Mouse (Mus musculus): ENCODE results near the gene Klhl9.
"Not testable (repeated sequence)": the region's sequence is repeated elsewhere in the genome, so short reads cannot be mapped to it uniquely, and the experiment has no call there.

Gene Klhl9

DNA sequence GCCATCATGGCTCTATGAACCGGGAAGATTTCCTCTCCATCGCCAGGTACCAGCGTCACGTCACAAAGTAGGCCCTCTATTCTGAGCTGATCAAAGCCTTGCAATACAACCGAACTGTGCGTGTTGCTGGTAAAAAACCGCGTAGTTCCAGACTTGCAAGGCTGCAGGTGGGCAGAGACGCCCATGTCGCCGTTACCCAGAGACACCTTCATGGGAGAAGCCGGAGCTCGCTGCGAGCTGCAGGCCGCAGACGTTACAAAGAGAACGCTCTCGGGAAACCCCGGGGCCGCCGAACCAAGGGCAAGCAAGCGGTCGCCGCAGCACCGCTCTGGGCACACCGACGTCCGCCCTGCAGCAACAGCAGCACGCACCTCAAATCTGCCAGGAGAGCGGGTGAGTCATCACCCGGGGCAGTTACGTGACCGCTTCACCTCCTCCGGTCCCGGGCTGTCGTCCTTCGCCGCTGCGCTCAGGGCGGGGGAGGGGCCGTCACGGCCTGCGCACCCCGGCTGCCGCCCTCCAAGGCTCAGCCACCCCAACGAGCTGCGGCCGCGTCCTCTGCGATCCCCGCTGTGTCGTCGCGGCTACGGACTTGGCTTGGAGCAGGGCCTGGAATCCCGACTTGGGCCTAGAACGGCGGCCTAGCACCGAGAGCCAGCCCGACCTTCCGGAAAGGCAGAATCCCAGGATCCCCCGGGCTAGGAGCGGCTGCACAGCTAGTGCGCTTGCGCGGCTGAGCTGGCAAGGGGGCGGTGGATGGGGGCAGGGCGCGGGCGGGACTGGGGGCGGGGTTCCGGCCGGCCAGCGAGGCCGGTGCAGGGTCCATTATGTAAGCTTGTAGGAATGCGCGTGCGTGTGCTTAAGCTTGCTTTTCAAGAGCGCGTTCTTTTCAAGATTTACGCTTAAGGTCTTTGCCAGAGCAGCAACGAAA is at the start of gene Klhl9, which contains the start of gene Gm26566:
Gene Klhl9 (minus strand): TSS at position 675 of the 931 bp plus-strand sequence.
Gene Gm26566 (plus strand): TSS at position 15 of the 931 bp plus-strand sequence.
- DNase-seq: peak; percentile 91

DNA sequence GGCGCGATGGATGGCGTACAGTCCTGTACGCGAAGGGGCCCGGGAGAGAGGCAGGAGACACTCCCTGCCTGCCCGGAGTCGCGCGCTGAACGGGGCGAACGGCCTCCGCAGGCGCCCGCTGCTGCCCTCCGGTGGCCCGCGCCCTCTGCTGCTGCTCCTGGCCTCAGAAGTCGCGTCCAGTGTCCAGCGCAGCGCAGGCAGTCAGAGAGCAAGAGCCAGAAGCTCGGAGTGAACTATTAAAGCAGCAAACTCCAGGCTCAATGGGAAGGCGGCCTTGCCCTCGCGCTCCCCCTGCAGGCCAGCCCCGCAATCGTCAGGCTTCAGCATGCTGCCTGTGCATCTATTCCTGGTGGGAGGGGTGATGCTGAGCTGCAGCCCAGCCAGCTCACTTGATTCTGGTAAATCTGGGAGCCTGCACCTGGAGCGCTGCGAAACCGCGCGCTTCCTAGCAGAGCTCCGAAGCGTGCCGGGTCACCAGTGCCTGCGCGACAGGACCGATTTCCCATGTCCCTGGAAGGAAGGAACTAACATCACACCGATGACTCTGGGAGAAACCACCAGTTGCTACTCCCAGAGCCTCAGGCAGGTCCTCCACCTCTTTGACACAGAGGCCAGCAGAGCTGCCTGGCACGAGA is 41.2 kb upstream of the Klhl9 start:
- peak; percentile 74 for DNase-seq

DNA sequence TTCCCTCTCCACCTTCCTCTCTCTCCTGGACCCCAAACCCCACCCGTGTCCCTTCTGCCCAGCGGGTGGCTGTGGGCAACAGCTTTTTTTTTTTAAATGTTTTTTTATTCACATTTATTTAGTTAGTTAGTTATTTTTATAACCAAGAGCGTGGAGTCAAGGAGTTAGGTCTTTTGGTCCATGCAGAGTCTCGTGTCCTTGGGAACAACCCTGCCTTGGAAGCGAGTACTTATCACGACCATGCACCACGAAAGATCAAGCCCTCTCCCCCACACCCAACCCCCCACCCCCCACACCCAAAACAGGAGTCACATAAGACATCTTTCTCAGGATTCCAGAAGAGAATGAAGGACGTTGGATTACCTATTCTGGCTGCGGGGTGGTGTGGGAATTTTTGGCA is 40.1 kb upstream of the Klhl9 start:
- DNase-seq: not testable (repeated sequence)

DNA sequence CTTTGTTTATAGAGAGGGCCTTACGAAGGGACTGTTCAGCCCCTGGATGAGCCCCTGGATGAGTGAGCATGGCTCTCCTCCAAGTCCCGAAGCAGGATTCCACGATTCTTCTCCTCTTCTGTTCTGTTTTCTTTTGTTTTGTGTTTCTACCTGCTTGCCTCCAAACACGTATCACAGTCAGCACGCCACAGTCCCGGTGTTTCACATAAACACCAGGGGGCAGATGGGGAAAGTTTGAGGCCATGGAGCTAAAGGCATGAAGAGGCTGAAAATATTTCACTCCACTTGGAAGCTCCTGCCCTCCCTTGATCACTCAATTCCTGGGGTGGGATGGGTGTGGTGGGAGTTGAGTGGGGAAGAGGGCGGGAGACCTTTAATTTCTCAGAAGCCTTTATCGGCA is 39.5 kb upstream of the Klhl9 start:
- DNase-seq: peak; percentile 44

DNA sequence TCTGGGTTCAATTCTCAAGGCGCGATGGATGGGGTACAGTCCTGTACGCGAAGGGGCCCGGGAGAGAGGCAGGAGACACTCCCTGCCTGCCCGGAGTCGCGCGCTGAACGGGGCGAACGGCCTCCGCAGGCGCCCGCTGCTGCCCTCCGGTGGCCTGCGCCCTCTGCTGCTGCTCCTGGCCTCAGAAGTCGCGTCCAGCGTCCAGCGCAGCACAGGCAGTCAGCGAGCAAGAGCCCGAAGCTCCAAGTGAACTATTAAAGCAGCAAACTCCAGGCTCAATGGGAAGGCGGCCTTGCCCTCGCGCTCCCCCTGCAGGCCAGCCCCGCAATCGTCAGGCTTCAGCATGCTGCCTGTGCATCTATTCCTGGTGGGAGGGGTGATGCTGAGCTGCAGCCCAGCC is 38.2 kb upstream of the Klhl9 start:
- peak; percentile 85 for DNase-seq

DNA sequence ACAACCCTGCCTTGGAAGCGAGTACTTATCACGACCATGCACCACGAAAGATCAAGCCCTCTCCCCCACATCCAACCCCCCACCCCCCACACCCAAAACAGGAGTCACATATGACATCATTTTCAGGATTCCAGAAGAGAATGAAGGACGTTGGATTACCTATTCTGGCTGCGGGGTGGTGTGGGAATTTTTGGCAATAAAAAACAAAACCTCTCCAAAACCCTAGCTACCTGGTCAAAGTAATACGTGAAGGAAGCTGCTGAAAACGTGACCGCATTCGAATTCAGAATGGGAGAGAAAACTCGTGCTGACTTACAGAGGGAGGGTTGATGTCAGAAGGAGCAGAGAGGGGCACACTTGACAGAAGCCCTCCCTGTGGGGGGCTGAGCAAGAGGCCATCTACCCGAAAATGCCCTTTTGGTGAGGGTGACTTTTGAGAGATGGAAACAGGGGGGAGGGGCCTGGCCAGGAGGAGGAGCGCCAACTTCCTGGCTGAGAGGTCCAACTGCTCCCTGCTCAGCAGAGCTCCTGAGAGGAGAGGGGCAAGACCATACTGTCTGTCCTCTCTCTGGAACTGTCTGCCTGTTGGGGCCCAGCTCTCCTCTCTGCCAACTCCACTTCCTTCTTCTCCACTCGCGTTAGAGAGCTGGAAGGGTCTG is 37.5 kb upstream of the Klhl9 start, which contains the start of gene Gm13283:
Gene Gm13283 (plus strand): TSS at position 510 of the 659 bp plus-strand sequence.
- peak; percentile 58 for DNase-seq

DNA sequence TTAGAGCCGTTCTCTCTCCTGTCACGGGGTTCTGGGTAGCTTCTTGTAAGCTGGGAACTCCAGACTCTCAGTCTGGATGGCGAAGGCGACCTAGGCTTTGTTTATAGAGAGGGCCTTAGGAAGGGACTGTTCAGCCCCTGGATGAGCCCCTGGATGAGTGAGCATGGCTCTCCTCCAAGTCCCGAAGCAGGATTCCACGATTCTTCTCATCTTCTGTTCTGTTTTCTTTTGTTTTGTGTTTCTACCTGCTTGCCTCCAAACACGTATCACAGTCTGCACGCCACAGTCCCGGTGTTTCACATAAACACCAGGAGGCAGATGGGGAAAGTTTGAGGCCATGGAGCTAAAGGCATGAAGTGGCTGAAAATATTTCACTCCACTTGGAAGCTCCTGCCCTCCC is 36.5 kb upstream of the Klhl9 start:
- DNase-seq: not testable (repeated sequence)

DNA sequence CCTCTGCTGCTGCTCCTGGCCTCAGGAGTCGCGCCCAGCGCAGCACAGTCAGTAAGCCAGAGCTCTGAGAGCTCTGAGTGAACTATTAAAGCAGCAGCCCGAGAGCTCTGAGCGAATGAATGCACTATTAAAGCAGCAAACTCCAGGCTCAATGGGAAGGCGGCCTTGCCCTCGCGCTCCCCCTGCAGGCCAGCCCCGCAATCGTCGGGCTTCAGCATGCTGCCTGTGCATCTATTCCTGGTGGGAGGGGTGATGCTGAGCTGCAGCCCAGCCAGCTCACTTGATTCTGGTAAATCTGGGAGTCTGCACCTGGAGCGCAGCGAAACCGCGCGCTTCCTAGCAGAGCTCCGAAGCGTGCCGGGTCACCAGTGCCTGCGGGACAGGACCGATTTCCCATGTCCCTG is 35.4 kb upstream of the Klhl9 start:
- peak; percentile 91 for DNase-seq

DNA sequence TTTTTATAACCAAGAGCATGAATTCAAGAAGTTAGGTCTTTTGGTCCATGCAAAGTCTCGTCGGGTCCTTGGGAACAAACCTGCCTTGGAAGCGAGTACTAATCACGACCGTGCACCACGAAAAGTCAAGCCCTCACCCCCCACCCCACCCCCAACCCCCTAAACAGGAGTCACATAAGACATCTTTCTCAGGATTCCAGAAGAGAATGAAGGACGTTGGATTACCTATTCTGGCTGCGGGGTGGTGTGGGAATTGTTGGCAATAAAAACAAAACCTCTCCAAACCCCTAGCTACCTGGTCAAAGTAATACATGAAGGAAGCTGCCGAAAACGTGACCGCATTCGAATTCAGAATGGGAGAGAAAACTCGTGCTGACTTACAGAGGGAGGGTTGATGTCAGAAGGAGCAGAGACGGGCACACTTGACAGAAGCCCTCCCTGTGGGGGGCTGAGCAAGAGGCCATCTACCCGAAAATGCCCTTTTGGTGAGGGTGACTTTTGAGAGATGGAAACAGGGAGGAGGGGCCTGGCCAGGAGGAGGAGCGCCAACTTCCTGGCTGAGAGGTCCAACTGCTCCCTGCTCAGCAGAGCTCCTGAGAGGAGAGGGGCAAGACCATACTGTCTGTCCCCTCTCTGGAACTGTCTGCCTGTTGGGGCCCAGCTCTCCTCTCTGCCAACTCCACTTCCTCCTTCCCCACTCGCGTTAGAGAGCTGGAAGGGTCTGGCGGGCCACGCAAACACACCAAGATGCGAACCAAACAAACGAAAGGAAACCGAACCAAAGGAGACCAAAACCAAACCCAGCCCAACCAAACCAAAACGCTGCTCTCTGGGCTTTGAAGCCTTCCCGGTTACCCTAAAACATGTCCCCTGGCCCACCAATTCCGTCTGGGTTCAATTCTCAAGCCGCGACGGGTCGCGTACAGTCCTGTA is 34.6 kb upstream of the Klhl9 start:
- DNase-seq: peak; percentile 4

DNA sequence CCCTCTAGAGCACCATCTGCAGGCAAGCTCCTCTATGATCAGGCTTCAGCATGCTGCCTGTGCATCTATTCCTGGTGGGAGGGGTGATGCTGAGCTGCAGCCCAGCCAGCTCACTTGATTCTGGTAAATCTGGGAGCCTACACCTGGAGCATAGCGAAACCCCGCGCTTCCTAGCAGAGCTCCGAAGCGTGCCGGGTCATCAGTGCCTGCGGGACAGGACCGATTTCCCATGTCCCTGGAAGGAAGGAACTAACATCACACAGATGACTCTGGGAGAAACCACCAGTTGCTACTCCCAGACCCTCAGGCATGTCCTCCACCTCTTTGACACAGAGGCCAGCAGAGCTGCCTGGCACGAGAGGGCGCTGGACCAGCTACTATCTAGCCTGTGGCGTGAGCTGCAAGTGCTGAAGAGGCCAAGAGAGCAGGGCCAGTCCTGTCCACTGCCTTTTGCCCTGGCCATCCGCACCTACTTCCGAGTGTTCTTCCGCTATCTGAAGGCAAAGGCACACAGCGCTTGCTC is 32.6 kb upstream of the Klhl9 start, which contains the start of gene Gm13271:
Gene Gm13271 (plus strand): TSS at position 51 of the 523 bp plus-strand sequence.
- DNase-seq: peak; percentile 41

DNA sequence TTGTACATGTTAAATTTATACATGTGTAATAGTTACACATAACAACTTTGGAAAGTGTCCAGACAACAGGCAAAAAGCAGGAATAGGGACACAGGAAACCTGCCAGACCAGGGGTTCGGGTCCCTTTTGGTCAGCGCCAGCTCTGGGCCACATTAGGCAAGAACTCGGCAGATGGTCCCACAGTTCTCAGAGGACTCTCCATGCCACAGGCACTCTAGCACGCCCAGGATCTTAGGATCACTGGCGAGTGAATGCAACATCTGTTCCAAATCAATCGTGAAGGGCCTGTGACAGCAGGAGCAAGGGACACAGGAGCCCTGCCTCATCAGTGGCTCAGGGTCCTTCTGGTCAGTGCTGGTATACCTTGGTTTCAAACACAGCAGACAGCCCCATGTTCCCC is 27.7 kb upstream of the Klhl9 start:
- no peak for DNase-seq

DNA sequence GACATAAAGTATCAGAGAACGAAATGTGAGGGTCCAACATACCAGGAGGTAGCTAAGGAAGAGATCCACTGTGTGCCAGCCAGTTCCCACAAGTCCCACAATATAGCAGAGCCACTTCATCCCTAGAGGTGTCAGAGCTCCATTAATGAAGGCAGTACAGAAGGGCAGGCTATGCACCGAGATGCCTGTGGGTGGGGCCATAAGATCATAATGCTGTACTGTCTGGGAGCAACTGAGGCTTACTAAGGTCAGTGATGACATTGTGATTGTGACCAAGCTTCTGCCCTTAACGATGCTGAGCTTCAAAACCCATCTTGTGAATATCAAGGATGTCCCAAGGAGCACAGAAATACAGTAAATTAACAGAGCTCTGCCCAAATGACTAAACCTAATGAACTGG is 21.9 kb upstream of the Klhl9 start:
- no peak for DNase-seq

DNA sequence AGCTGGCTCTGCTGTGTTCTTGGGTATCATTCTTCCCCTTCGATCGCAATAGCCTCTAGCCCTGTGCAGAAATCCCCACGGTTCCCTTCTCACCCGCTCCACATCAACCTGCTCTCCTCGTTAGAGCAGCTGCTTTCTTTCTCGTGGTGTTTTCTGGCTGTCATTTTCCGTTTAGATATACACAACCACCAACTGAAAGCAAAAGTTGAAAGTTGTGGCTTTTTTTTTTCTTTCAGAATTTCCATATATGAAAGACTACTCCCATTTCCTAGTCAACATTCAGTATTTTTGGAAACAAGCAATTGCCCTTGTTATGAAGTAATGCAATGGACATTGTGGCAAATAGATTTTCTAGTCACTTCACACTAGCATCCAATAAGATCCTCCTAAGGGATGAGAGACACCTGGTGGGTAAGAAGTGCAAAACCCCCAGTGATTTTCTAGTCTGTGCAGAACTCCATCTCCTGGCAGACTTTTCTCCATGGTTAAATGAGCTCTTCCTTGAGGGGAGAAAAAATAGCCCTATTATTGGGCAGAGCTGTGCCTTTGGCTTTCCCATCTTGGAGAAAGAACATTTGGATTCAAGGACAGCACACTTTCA is 20.6 kb upstream of the Klhl9 start:
- DNase-seq: no peak

DNA sequence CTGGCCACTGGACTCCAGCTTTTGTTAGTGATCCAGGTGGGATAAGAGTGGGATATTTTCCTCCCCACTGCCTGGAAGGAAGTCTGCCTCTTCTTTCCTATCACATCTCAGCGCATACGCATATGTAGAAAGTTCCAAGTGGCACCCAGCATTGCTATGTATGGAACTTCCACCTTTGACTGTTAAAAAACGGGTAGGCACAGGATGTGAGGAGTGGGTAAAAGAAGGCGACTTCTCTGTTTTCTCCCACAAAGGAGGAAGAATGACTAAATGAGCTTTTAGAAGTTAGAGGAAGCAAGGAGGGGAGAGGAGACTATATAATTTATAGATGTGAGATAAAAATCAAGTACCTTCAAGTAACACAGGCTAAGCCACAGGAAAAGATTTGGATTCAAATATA is 19.2 kb upstream of the Klhl9 start:
- no peak for DNase-seq

DNA sequence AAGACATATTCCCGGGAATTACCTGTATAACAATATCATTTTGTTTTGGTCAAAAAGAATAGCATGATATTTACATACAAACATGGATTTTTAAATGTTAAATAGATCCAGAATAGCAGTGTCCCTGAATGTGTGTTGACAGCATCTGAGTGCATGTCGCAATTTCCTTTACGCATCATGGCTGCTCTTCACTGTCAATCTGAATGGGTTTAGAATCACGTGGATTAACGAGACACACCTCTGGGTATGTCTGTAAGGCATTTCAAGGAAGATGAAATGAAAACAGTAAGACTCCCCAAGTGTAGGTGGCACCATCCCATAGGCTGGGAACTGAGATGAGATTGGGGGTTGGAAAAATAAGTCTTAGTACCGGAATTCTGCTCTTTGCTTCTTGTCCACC is 16.8 kb upstream of the Klhl9 start:
- DNase-seq: no peak

DNA sequence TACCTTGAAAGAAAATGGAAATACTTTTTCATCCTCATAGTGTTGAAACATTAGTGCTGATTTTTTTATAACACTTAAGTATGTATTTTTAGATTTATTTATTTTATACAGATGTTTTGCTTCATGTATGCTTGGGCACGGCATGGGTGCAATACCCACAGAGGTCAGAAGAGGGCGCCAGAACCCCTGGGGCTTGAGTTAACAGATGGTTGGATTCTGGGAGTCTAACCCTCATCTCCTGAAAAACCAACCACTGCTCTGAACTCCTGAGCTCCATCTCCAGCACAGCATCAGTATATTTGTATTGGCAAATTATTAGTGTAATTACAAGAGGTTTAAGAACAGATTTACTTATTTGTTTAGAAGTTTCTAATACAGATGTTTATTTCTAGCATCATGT is 16.2 kb upstream of the Klhl9 start:
- peak; percentile 84 for DNase-seq

DNA sequence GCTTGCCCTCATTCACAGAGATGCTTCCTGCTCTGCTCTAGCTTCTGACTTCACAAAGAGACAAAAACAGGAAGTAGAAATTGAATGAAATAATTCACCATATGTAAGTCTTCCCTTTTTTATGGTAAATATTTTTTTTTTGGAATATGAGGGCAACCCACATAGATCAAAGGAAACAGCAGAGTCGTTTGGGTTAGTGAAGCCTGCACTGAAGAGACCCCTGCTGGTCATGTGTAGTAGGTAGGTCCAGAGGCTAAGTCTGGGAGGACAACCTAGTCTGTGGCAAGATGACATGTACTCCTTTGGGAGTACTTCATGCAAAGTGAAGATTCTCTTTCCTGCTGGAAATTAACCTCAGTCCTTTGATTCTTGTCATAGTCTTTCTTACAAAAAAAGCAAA is 5.1 kb upstream of the Klhl9 start:
- DNase-seq: peak; percentile 79

DNA sequence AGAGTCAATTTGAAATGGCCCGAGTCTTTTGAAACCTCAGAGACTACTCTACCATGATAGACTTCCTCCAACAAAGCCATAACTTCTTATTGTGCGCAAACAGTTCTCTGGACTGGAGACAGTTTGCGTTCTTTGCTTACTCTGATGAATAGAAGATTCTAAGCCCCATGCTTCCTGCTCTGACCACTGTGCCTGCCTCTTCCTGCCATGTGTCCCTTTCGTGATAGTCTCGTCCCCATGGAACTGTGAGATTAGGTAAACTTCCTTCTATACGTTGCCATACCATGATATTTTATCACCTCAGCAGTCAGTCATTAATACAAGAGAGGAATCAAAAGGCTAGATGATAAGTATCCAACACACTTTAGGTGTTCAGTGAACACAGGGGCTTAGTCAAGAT is 4.5 kb upstream of the Klhl9 start:
- no peak for DNase-seq

DNA sequence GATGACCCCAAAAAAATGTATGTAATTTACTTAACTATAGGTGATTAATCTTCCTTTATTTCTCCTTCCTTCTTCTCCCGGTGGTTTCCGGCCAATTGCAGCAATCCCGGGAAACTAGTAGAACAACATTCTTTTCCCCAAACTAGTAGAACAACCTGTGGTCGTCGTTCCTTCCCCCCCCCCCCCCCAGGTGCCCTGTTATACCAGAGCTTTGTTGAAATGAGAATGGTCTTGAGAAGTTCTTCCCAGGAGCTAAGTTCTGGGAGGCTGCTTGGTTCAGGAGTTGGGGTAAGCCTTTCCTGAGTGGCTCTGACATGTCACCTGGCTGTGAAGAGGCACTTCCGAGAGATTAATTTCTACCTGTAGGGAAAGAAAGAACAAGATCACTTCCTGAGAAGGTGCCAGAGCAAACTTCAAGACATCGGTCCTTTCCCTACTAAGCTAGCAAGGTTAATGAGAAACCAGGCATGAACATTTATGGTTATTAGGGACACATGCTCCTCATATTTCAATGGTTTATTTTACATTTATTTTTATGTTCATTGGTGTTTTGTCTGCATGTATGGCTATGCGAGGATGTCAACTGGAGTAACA is 1.3 kb upstream of the Klhl9 start:
- no peak for DNase-seq

DNA sequence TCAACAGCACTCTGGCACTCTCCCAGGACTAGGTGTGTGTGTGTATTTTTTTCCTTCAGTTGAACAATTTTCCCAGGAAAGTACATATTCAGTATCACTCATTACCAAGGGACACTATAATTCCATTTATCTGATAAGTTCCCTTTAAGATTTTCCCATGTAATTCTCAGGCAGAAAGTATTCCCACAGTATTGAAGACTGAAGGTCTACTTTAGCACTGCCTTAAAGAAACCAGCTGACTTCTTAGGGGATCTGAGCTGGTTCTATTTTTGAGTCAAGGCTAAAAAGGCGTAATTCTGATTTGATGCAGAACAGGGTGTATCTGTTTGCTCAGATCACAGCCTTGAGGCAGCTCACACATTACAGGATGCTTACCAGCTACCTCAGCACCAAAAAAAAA is 3.5 kb downstream of the Klhl9 start:
- peak; percentile 46 for DNase-seq

DNA sequence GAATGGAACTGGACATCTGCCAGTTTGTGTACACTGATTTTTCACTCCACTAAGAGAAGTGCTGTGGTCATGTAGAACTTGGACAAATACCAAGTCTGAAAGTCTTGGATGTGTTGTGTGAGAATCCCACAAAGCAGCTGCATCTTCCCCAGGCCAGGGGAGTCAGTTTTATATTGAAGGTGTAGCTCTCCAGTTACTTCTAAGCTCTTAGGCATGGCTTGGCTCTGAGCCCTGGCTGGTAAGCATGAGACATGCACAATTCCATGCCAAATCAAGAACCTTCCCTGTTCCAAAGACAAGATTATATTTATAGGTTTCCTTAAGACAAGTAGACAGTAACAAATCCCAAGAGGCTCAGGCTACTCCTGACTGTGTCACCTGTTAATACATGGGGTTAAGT is 7.2 kb downstream of the Klhl9 start:
- DNase-seq: no peak
